Mouse (Mus musculus) G1E (cell line): ENCODE data around the gene Fbxl15.

Source experiments
- CTCF ChIP-seq: IDR thresholded peaks from 2 replicates; pipeline ENCODE4 v1.5.1; 2012; ENCODE audit warnings: low read depth, low read length, inconsistent platforms, mixed read lengths
- GATA1 ChIP-seq: IDR thresholded peaks from 2 replicates; pipeline ENCODE4 v1.6.1; 2012; ENCODE audit warnings: borderline replicate concordance, low read length, inconsistent platforms, mixed read lengths
- POLR2AphosphoS5 ChIP-seq: IDR thresholded peaks from 2 replicates; pipeline ENCODE4 v1.6.1; 2012; ENCODE audit warnings: low read depth, low read length, inconsistent platforms; ENCODE audit not compliant: insufficient replicate concordance

GRCm38 (mm10) chr19:46290535-46291105, 37.4 kb upstream of the Fbxl15 start:
- TF ChIP-seq CTCF (no peak), GATA1 (no peak), POLR2AphosphoS5 (no peak)
